Mouse (Mus musculus) retina, postnatal 1 day (tissue): Measurements from ENCODE around the gene Rai1.

Experiments
- DNase-seq: peaks from one replicate; pipeline ENCODE4 v3.0.0-alpha.2; 2012

The Rai1 gene

DNA sequence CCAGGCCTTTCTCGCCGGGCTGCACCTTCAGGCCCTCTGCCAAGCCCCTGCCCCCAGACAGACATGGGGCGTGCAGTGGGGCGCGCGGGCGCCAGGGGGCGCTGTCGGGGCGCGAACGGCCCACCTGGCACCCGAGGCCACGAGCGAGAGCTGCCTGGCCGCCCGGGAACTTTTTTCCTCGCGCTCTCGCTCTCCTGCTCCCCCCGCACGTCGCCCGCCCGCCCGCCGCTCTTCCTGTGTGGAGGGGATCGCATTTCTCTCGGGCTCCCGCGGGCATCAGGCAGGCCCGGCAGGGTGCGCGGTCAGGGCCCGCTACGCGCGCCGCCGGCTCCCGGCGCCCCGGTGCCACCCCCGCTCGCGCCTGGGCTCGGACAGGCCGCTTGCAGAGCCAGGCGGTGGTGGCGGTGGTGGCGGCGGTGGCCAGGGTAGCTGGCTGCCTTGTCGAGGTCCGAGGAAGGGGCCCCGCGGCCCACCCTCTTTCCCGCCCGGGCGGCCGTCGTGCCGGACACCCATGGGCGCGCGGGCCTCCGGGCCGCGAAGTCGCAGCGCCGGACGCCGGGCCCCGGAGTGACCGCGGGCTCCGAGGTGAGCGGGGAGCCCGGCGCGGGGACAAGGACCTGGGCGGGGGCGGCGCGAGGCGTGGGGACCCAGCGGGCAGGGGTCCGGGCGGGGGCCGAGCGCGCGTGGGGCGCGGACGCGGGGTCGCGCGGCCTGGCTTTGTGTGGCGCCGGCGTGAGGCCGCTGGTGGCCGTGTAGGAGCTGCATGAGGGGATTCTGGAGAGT, at the start of gene Rai1:
Gene Rai1 (plus strand): TSS at position 204 of the 783 bp plus-strand sequence.
- peak; percentile 92 for DNase-seq

DNA sequence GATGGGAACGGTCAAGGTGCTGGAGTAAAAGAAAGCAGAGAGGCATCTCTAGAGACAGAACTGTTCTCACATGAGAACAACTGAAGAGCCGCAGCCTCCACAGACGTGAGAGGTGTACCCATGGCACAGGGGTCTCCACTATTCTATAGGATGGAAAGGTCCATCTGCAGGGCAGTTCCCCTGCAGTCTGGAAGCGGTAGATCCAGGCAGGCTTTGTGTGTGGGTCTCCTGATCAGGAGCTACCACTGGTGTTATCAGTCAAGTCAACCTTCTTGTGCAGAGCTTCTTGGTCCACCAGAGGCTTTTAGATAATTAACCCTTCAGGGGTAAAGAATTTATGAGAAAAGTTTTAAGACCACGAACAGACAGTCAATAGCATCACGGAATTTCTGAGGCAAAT, 48.3 kb upstream of the Rai1 start:
- DNase-seq = no peak

DNA sequence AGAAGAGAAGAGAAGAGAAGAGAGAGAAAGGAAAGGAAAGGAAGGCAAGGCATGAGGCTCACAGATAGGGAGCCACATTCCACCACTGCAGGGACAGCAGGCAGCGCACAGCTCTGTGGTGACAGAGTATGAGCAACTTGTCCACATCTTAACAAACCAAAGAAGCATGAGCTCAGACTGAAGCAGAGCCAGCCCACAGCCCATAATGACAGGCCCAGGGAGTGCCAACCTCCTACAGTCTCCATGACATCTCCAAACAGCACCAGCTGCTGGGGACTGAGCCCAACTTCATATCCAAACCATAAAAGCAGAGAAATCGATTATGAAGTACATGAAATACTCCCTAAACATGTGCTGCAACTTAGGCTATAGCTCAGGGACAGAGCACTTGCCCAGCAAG, 46.8 kb upstream of the Rai1 start:
- DNase-seq = no peak

DNA sequence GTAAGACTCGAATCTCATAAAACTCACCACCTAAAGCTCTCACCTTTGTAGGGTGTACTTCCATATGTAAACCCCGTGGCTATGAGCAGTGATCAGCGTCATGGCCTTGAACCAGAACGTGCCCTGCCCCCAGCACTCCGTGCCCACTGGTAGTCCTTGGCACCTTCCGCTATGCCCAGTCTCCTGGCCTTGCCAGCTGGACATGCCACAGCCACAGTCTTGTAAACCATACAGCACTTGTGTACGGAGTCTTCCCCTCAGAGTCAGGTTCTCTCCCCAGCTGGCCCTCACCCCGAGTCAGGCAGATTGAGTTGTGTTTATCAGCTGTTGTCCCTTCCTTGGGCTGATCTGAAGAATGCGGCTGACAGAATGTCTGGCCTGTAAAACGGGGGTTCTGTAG, 46.4 kb upstream of the Rai1 start:
- DNase-seq = no peak

DNA sequence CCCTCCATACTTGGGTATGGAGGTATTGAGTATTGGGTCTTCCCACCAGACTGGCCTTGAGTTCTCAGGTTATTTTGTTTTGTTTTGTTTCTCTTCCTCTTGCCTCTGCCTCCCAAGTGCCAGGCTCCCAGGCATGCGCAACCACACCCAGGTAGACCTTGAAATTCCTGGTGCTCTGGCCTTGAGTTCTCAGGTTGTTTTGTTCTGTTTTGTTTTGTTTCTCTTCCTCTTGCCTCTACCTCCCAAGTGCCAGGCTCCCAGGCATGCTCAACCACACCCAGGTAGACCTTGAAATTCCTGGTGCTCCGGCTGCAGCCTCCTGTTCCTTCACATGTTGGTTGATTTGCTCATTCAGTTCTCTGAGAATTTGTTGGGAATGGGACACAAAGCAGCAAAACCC, 44.8 kb upstream of the Rai1 start:
- DNase-seq = no peak

DNA sequence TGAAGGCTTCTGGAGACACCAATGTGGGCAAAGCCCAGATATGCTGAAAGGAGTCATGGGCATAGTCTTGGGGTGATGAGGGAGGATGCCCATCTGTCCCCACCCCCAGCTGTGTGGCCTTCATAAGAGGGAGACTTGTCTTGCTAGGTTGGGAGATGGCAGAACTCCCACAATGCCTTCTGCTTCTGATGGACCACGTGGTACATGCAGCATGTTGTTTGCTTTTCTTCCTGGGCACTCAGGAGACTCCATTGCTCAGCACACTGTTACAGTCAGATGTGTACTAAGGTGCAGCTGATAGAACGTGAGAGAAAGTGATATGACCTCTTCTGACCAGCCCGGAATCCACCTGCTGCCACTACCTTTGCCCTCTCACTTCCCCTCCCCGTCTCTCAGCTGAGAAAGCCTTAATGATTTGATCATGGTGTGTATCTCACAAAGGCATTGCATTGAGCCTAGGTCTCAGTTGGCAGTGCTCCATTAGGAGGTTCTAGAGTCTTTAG, 43.3 kb upstream of the Rai1 start:
- DNase-seq = no peak

DNA sequence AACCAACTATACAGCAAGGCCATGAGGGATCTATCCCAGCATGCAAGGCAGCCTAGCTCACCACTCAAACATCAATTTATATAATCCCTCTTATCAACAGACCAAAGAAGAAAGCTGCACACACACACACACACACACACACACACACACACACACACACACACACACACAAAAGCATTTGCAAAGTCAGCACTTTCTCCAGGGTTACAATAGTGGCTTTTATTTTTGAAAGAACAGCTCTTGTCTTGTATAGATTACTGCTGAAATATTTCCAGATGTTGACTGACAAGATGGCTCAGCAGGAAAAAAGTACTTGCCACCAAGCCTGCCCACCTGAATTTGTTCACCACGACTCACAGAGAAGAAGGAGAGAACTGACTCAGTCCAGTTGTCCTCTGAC, 39.5 kb upstream of the Rai1 start:
- DNase-seq = no peak

DNA sequence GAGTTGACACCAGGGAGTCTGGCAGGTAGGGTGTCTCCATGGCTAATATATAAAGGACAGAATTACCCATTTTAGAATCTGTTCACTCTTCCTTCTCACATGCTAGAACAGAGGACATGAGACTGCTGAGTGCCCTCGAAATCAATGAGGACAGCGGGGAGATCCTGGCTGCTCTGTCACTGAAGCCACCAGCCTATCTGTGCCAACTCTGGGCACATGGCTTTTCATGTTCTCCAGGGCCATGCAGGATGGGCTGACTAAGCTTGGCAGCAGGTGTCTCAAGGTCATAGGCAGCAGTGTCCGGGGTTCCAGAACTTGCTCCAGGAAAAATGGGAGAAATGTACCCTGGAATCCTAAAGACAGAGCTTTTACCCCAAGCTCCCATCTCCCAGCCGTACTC, 37.2 kb upstream of the Rai1 start:
- DNase-seq = no peak

DNA sequence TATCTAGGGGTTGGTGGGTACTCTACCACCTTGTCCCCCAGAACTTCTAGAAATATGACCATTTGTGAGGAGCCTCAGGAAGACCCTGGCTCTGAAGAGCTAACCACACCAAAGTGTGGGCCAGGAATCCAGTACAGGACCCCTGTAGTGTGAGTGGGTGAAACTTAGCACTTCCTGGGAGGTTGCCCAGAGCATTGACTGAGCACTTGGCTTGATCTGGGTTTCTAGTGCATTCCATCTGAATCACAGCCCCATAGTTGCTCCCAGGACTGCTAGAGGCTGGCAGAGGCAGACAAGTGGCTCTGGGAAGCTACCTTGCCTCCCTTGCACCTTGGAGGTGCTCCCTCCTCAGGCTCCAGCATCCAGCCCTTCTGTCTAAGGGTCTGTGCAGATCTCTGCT, 36.2 kb upstream of the Rai1 start:
- no peak for DNase-seq

DNA sequence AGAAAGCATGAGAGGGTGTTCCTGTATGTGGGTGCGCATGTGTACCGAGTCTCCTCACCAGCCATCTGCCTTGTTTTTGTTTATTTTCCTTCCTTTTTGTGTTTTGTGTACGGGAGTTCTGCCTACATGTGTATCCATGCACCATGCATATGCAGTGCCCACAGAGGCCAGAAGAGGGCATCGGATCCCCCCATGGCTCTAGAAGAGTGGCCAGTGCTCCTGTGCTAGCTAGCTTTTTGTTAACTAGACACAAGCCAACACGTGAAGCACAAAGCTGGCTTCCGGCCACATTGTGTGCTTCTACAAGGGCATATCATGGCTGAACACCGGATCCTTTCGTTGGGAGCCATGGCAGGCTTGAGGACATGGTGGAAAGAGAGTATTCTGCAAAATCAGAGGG, 34.2 kb upstream of the Rai1 start:
- peak; percentile 76 for DNase-seq

DNA sequence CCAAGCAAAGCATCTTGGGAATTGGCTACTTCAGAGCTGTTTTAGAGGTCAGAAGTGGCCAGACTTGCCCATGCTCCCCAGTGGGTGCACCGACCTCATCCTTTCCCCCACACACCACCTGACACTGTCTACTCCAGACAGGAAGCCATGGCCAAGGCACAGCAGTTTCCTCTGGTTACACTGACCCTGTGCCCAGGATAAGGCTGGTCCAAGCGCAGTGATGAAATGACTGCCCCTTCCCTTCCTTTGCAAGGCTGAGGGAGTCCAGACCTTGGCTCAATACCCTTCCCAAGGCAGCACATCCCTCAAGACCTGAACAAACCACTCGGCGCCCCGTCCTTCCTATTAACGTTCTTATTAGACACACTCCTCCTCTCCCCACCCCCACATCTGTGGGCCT, 33.6 kb upstream of the Rai1 start:
- DNase-seq = no peak

DNA sequence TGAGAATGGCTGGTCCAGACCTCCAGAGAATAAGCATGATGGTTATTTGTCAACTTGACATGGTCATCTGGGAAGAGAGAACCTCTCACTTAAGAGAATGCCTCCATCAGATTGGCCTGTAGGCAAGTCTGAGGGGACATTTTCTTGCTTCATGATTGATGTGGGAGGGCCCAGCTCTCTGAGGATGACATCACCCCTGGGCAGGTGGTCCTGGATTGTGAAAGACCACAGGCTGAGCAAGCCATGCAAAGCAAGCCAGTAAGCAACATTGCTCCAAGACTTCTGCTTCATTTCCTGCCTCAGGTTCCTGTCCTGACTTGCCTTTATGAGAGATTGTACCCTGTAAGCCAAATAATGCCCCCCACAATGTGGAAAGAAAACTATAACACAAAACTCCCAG, 31.7 kb upstream of the Rai1 start:
- DNase-seq = no peak

DNA sequence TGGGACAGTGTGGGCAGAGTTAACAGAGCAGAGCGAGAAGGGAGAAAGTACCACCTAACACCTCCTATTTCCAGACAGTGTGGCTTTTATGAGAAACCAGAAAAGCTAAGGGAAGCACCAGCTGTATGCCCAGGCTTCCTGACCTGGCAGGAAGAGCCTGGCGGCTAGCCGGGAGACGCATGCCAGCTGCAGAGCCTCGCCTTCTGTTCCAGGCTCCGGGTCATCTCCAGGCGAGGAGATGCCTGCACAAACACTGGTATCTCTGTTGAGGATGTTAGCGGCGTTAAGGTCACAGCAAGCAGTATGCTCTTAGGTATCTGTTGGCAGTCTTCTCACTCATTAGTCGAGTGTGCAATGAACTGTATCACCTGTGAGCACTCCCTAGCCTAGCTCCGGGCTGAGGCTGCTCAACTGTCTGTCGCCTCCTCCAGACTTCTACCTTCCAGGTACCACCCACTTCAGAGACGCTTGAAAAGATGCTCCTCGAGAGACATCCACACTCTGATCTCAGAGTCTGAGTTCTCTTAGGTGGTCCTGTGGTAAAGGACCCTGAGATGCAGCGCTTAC, 30.8 kb upstream of the Rai1 start:
- DNase-seq = no peak

DNA sequence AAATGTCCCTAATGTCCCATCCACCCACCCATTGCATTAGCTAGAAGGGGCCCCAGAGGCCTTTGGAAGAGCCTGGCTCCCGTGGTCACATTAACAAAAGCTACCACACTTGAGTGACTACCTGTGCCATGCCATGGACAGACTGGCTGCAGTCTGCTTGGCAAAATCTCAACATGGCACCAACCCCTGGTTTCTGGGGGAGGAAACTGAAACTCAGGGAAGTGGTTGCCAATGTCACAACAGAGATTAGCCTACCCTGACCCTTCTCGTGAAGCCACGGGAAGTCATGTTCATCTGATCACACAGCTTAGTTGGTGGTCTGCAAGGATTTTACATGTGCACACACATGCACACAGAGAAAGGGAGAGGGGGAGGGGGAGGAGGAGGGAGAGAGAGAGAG, 28.6 kb upstream of the Rai1 start:
- DNase-seq = no peak

DNA sequence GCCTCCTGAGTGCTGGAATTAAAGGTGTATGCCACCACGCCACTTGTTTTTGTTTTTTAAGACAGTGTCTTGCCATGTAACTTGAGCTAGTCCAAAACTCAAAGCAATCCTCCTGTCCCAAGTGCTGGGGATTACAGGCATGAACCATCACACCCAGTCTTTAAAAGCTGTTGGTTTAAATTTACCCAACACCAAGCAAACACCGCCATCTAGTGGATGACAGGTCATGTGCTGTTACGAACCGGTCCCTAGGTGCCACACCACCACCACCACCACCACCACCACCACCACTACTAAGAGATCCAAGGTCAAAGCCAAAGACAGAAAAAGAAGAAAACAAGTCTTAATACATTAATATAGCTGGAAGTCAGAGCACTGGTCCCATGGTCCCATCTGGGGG, 28.0 kb upstream of the Rai1 start:
- DNase-seq = peak; percentile 86

DNA sequence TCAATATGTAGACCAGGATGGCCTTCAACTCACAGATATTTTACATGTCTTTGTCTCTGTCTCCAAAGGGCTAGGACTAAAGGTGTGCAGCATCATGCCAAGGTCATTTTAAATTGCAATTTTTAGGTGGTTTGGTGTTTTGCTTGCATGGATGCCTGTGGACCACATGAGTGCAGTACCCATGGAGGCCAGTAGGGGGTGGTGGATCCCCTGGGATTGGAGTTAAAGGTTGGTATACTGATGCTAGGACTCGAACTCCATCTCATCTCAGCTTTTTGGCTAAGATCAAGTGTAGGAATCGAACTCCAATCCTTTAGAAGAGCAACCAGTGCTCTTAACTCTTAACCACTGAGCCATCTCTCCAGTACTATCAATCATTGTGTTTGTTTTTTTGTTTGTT, 20.2 kb upstream of the Rai1 start:
- DNase-seq = peak; percentile 54

DNA sequence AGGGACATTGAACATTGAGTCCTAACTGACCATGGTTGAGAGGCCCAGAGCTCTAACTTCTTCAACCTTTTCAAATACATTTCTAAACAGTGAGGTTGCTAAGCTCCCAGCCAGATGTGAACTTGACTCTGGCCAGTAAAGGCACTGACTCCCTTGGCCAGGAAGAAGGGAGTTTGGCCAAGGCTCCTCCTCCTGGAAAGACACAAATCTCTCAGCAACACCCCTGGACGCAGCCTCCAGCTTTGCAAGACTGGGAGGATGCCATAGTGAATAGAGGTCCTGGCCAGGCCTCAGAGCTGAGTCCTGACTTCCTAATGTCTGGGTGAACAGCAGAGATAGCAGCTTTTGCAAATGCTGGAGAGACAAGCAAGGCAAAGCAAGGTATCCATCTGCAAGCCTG, 18.1 kb upstream of the Rai1 start:
- no peak for DNase-seq

DNA sequence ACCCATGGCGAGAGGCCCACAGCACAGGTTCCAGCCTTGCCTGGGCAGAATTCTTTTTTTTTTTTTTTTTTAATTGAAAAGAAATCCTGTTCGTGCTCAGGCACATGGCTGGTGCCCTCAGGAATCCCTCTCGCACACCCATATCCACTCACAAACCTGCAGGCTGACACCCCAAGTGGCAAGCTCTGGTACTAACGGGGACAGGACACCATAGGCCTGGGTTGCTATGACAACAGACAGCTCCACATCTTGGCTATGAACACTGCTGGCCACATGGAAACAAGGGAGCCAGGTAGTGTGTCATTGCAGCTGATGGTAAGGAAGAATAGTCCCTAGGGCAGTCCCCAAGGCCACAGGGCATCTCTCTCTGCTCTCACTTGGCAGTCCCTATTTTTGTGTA, 15.9 kb upstream of the Rai1 start:
- DNase-seq = peak; percentile 86

DNA sequence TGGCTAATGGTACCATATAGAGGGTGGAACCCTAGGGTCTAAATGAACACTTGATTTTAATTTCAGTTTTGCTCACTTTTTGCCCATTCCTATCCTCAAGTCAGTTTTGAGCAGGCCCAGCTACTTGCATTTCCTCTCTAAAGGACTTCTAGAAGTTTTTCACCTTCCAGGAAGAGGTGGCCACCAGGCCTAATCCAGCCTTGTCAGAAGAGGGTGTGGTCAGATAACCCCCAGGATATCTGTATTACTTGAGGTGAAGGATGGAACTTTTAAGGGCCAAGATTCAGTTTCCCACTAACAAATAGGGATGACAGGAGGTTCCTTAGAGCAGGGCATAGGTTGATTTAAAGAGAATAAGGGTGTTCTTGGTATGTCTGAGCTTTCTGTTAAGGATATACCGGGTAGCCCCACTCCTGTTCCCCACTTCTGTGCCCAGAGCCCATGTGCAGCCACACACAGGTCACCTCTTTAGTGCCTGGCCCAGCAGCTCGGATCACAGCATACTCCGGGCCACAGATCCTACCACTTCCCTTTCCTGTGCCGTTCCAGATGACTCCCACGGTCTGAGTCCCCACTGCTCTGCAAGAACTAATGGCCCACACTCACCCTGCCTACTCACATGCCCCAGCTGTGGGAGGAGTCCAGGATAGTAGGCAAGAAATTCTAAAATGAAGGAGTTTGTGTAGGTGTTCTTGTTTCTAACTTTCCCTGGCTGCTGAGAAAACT, 14.0 kb upstream of the Rai1 start:
- DNase-seq = no peak

DNA sequence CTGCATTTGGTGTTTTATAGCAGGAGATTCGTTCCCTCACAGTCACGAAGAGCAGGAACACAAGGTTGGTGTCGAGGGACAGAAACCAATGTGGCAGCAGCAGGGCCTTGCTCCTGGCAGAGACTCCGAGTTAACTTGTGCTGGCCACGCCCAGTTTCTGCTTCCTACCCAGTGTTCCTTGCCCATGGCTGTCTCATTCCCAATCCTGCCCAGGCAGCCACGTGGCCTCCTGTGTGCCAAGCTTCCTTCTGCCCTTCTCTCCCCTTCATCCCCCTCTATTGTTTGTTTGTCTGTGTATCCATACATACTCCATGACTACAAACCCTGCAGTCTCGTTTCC, 13.4 kb upstream of the Rai1 start:
- no peak for DNase-seq

DNA sequence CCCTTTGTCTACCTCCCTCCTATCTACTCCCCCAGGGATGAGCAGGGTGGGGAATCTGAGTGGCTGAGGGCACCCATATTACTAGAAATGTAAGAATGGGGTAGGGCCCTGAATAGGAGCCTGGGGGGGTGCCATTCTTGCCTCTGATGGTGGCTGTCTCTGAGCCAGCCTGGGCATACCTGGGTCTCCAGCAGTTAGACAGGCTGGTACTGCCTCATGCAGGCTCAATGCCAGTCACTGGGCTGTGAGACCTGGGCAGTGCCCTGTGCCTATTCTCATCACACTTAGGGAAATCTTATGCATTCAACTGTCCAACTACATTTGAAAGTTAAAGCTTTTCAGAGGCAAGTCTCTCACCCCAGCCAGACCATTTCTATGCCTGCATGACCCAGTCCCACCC, 11.6 kb upstream of the Rai1 start:
- no peak for DNase-seq

DNA sequence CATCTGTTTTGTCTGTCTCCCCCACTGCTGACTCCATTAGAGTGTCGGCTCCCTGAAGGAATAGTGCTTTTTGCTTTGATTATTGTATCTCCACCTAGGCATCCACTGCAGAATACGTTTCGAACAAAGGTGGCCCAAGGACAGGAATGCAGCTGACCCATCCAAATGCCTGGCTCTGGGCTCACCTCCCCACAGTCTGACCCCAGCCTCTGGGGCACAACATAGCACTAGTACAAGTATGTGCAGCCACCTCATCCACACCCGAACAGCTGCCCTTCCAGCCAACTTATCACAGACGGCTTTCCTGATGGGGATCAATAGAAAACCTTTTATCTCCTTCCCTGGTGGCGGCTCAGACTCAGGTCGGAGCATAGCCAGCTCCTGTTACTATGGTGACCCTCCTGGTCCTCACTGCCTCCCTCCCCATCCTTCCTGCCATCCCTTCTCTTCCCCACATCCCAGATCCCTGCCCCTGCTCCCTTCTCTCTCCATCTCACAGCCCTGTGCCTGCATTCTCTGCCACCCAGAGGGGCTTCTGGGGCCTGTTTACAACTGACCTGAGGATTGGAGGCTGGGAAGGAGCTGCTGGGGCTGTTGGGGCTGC, 10.7 kb upstream of the Rai1 start:
- peak; percentile 41 for DNase-seq

DNA sequence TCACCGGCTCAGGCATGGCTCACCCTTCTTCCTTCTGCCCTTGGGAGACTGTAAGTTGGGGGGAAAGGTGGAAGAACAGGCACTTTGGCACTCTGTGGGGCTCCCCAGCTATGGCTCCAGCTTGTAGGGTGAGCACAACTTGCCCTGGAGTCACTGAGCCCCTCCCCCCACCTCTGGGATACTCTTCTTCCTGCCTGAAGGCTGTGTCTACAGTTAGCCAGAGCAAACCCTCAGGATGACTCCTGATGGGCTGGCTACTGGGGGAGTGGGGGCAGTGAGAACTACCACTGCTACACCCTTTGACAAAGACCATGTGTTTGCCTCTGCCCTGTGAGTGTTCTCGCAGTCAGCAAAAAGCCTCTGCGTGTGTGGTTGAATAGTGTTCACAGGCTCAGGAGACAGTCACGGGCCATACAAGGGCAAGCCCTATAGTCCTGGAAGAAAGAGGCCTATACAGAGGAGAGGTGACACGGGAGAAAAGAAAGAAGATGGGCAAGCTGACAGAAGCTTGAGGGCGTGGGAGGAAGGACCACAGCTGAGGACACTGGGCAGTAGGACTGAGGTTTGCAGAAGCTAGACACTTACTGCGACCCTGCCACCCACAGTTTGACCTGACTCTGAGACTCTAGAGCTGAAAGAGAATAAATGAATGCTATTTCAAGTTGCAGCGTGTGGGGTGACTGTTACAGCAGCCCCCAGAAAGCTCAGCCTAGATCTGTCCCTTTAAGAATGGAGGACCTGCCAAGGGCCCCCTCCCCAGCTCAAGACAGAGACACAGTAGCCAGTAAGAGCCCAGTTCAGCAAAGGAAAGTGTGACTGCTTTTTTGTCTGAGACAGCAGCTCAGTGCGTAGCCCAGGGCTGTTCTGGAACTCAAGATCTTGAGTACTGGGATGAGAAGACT, 9.7 kb upstream of the Rai1 start:
- DNase-seq = no peak
